Mouse (Mus musculus): ENCODE results near the gene Ncln. TPM values are rescaled to one million over a fixed set of nuclear protein-coding genes. Genes with fewer than 3 reads are reported as not detected.
A peak's percentile ranks its signal among the peaks of the same experiment; 100 is the strongest.

Gene Ncln
- polyA plus RNA-seq, 1 experiment from 2014 or later, result 54.9 TPM

DNA sequence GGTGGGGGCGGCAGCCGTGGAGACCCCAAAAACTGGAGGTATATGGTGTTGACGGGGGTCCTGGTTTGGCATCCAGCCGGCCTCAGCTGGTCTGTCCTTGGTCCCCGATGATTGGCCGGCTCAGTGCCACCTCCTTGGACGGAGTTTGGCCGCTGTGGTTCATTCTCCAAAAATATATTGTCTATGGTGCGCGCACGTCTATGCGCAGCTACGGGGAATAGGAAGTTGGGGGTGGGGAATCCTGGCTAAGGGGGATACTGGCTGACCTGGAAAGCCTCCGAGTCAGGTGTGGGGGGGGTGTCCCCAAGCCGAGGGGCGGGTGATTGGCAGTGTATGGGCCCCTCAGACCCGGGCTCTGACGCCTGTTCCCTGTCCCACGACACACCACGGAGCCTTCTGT lies 35.7 kb downstream of the Ncln start:
- Histone ChIP-seq H3K4me1 (replicated peaks) (peaks cover 7% of the 10 kb centered on the region), H3K9me3 (replicated peaks) (no peaks in the 10 kb centered on the region), H3K27me3 (replicated peaks) (peaks cover 100% of the 10 kb centered on the region), H3K36me3 (no peaks in the 10 kb centered on the region), H3K4me3 (0 out of 2 replicates have a peak overlapping the region, but pooled peaks have one; percentile 11), H3K27ac (ENCODE audit: poor library complexity, severe bottlenecking) (no peak overlapping the region), H3K9ac (no peak overlapping the region), H3K4me2 (no peak overlapping the region; the same call in 1 of the 2 replicates)
- 25% methylated on average over 20 of the region's 20 CpGs for WGBS
- ATAC-seq (ENCODE audit: insufficient number of reproducible peaks, low FRiP score), result no peak

GRCm38 (mm10) chr10:81459399-81459798 lies 36.8 kb downstream of the Ncln start:
- Histone ChIP-seq H3K4me2 (no peak overlapping the region), H3K4me3 (no peak overlapping the region), H3K9ac (no peak overlapping the region), H3K36me3 (no peaks in the 10 kb centered on the region), H3K9me3 (replicated peaks) (no peaks in the 10 kb centered on the region), H3K4me1 (replicated peaks) (peaks cover 5% of the 10 kb centered on the region), H3K27ac (ENCODE audit: poor library complexity, severe bottlenecking) (no peak overlapping the region), H3K27me3 (replicated peaks) (peaks cover 100% of the 10 kb centered on the region)
- WGBS, result 67% methylated on average over 21 of the region's 21 CpGs
- no peak for ATAC-seq (ENCODE audit: insufficient number of reproducible peaks, low FRiP score)

GRCm38 (mm10) chr10:81458267-81458666 lies 37.9 kb downstream of the Ncln start:
- Histone ChIP-seq H3K9me3 (replicated peaks) (no peaks in the 10 kb centered on the region), H3K27ac (ENCODE audit: poor library complexity, severe bottlenecking) (no peak overlapping the region), H3K4me3 (no peak overlapping the region), H3K36me3 (no peaks in the 10 kb centered on the region), H3K4me1 (replicated peaks) (no peaks in the 10 kb centered on the region; the same call in 1 of the 2 replicates), H3K4me2 (no peak overlapping the region), H3K9ac (no peak overlapping the region), H3K27me3 (replicated peaks) (peaks cover 100% of the 10 kb centered on the region)
- 81% methylated on average over 6 of the region's 6 CpGs for WGBS
- no peak for ATAC-seq (ENCODE audit: insufficient number of reproducible peaks, low FRiP score)

- H3K4me2 ChIP-seq, result no peak overlapping the region
- no peak for ATAC-seq (ENCODE audit: insufficient number of reproducible peaks, low FRiP score)
Observed at GRCm38 (mm10) chr10:81457624-81458023, 38.6 kb downstream of the Ncln start.

GRCm38 (mm10) chr10:81456983-81457563 lies 39.1 kb downstream of the Ncln start:
- H3K9ac ChIP-seq, result no peak overlapping the region
- ATAC-seq (ENCODE audit: insufficient number of reproducible peaks, low FRiP score), result no peak
- no peak overlapping the region for H3K27ac ChIP-seq (ENCODE audit: poor library complexity, severe bottlenecking)
- H3K4me3 ChIP-seq, result no peak overlapping the region
- peaks cover 5% of the 10 kb centered on the region; the same call in 1 of the 2 replicates for H3K4me1 ChIP-seq (replicated peaks)
- H3K9me3 ChIP-seq (replicated peaks), result no peaks in the 10 kb centered on the region
- H3K36me3 ChIP-seq, result no peaks in the 10 kb centered on the region
- H3K4me2 ChIP-seq, result no peak overlapping the region
- H3K27me3 ChIP-seq (replicated peaks), result peaks cover 100% of the 10 kb centered on the region
- WGBS, result 35% methylated on average over 12 of the region's 12 CpGs

More at GRCm38 (mm10) chr10:81457624-81458023, 38.6 kb downstream of the Ncln start:
- Histone ChIP-seq H3K9ac (no peak overlapping the region), H3K27ac (ENCODE audit: poor library complexity, severe bottlenecking) (no peak overlapping the region), H3K4me1 (replicated peaks) (peaks cover under 1% of the 10 kb centered on the region; the same call in 1 of the 2 replicates), H3K36me3 (no peaks in the 10 kb centered on the region), H3K27me3 (replicated peaks) (peaks cover 100% of the 10 kb centered on the region), H3K9me3 (replicated peaks) (no peaks in the 10 kb centered on the region), H3K4me3 (no peak overlapping the region)
- WGBS, result 80% methylated on average over 8 of the region's 8 CpGs

- no peak for ATAC-seq (ENCODE audit: insufficient number of reproducible peaks, low FRiP score)
- peaks cover 5% of the 10 kb centered on the region; the same call in 1 of the 2 replicates for H3K4me1 ChIP-seq (replicated peaks)
- no peak within 1 kb of the TSS for H3K9ac ChIP-seq
- H3K4me3 ChIP-seq, result no peak within 1 kb of the TSS
- H3K9me3 ChIP-seq (replicated peaks), result no peaks in the 10 kb centered on the region
- H3K4me2 ChIP-seq, result no peak within 1 kb of the TSS
- H3K36me3 ChIP-seq, result no peaks in the 10 kb centered on the region
- H3K27ac ChIP-seq (ENCODE audit: poor library complexity, severe bottlenecking), result no peak within 1 kb of the TSS
- H3K27me3 ChIP-seq (replicated peaks), result peaks cover 100% of the 10 kb centered on the region
- WGBS, result 58% methylated on average over 28 of the region's 28 CpGs
Observed at GRCm38 (mm10) chr10:81455181-81455895, 40.9 kb downstream of the Ncln start, which contains the start of gene Nfic. Gene Nfic, minus strand, starts transcription at chr10:81455635.

DNA sequence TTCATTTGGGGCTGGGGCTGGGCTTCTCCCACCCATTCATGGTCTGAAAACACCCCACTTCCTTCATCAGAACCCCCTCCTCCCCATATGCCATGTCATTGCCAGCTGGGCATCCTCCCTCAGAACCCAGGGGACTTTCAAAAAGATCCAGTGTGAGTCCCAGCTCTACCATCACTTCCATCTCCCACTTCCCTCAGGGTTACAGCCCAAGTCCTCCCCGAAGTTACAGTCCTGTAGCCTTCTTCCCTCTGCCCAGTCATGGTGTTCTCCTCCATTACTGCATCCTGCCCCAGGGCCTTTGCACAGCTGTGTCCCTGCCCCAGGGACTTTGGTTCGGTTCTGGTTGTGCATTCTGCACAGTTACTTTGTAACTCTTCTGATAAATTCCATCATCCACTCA lies 42.1 kb downstream of the Ncln start:
- H3K36me3 ChIP-seq, result no peaks in the 10 kb centered on the region
- H3K9ac ChIP-seq, result no peak overlapping the region
- ATAC-seq (ENCODE audit: insufficient number of reproducible peaks, low FRiP score), result no peak
- no peak overlapping the region for H3K4me3 ChIP-seq
- WGBS, result 67% methylated on average over 2 of the region's 2 CpGs
- H3K9me3 ChIP-seq (replicated peaks), result no peaks in the 10 kb centered on the region
- no peak overlapping the region for H3K27ac ChIP-seq (ENCODE audit: poor library complexity, severe bottlenecking)
- peaks cover 89% of the 10 kb centered on the region for H3K27me3 ChIP-seq (replicated peaks)
- H3K4me1 ChIP-seq (replicated peaks), result 0 out of 2 replicates have a peak, but pooled peaks cover 5% of the 10 kb centered on the region
- H3K4me2 ChIP-seq, result no peak overlapping the region

DNA sequence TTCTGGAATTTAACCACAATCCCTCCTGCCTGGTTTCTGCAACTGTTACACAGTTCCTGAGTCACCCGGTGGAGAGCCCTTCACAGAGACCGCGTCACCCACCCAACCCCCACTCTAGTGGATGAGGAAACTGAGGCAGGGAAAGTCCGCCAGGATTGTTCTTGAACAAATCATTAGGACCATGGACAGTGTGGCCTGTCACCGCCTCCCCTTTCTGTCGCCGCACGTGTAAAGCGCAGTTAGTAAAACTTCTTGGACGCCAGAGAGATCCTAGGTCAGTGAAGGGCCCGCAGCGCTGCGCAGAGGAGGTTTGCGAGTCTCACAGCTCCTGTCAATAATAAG lies 43.3 kb downstream of the Ncln start:
- peaks cover 85% of the 10 kb centered on the region for H3K27me3 ChIP-seq (replicated peaks)
- peak overlapping the region; percentile 9; the same call in 1 of the 2 replicates for H3K4me2 ChIP-seq
- H3K27ac ChIP-seq (ENCODE audit: poor library complexity, severe bottlenecking), result no peak overlapping the region
- WGBS, result 3% methylated on average over 14 of the region's 14 CpGs
- no peak overlapping the region for H3K4me3 ChIP-seq
- H3K9me3 ChIP-seq (replicated peaks), result no peaks in the 10 kb centered on the region
- ATAC-seq (ENCODE audit: insufficient number of reproducible peaks, low FRiP score), result no peak
- H3K4me1 ChIP-seq (replicated peaks), result 0 out of 2 replicates have a peak, but pooled peaks cover 5% of the 10 kb centered on the region
- no peaks in the 10 kb centered on the region for H3K36me3 ChIP-seq
- H3K9ac ChIP-seq, result no peak overlapping the region

DNA sequence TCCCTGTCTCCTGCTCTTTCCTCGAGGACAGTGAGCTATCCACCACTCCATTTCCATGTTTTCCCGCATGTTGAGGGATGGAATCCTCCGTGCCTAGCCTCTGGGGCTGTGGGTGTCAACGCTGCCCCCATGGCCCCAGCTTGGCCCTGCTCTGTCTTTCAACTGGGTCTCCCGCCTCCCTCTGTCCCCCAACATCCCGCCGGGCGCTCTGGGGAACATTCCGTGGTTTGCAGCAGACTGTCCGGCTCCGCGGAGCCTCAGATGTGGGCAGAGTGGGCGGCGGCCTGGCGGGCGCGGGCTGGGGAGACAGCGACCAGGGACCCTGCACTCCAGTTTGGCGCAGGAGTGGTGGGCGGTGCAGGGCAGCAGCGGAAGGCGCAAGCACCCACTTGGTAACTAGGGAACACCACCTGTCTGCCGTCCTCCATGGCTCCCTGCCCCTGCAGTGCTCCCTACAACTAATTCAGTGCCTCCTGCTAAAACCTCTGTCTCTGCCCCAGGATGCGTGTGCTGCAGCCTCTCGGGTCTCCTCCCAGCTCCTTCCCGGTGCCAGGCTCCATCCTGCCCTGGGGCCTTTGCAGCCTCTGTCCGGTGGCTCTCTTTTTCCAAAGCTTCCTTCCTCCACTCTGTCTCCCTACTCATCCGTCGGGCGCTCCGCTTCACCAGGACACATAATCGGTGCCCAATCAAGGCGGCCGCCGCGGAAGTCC lies 43.8 kb downstream of the Ncln start:
- no peaks in the 10 kb centered on the region for H3K9me3 ChIP-seq (replicated peaks)
- H3K36me3 ChIP-seq, result no peaks in the 10 kb centered on the region
- peak overlapping the region; percentile 9; the same call in 1 of the 2 replicates for H3K4me2 ChIP-seq
- ATAC-seq (ENCODE audit: insufficient number of reproducible peaks, low FRiP score), result no peak
- no peak overlapping the region for H3K4me3 ChIP-seq
- 0 out of 2 replicates have a peak, but pooled peaks cover 5% of the 10 kb centered on the region for H3K4me1 ChIP-seq (replicated peaks)
- H3K9ac ChIP-seq, result no peak overlapping the region; the same call in 1 of the 2 replicates
- H3K27ac ChIP-seq (ENCODE audit: poor library complexity, severe bottlenecking), result no peak overlapping the region
- 8% methylated on average over 36 of the region's 36 CpGs for WGBS
- H3K27me3 ChIP-seq (replicated peaks), result peaks cover 82% of the 10 kb centered on the region

DNA sequence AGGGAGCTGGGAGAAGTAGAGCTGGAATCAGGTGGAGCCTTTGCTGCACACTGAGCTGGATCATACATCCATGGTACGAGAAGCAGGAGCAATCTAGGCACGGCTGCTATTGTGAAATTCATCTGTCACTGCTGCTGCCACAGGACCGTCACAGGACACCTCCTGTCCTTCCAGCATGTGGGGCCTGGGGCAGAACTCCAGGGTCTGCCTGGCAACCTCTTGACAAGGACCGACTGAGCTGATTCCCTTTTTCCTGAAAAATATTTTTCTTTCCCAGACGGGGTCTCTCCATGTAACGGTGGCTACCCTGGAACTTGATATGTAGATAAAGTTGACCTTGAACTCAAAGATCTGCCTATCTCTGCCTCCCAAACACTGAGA lies 44.8 kb downstream of the Ncln start:
- H3K9me3 ChIP-seq (replicated peaks), result no peaks in the 10 kb centered on the region

More for the DNA sequence above, 44.8 kb downstream of the Ncln start:
- H3K36me3 ChIP-seq, result no peaks in the 10 kb centered on the region
- no peak for ATAC-seq (ENCODE audit: insufficient number of reproducible peaks, low FRiP score)
- WGBS, result 41% methylated on average over 6 of the region's 6 CpGs
- no peak overlapping the region for H3K27ac ChIP-seq (ENCODE audit: poor library complexity, severe bottlenecking)
- H3K4me1 ChIP-seq (replicated peaks), result 0 out of 2 replicates have a peak, but pooled peaks cover 5% of the 10 kb centered on the region
- no peak overlapping the region for H3K9ac ChIP-seq
- H3K27me3 ChIP-seq (replicated peaks), result peaks cover 78% of the 10 kb centered on the region
- H3K4me3 ChIP-seq, result no peak overlapping the region
- no peak overlapping the region for H3K4me2 ChIP-seq
